Mouse (Mus musculus) Patski (cell line): ENCODE results near the gene Cdh4. TPM values are rescaled to one million over a fixed set of nuclear protein-coding genes. Genes with fewer than 3 reads are reported as not detected.

Source experiments
- ATAC-seq: fragments of 100-300 bp; one replicate; pipeline ENCODE4 v1.8.0; 2021
- CTCF ChIA-PET: fragments of 350-600 bp; sonication (Branson Sonifier 250); formaldehyde crosslinking; loops from one replicate; lab custom pipeline; 2022; ENCODE audit warnings: inconsistent platforms; lab: Charles Lee
- POLR2A ChIA-PET: fragments of 350-600 bp; sonication (Branson Sonifier 250); formaldehyde crosslinking; loops from one replicate; lab custom pipeline; 2022; ENCODE audit warnings: antibody characterized with exemption, inconsistent platforms; lab: Charles Lee
- DNase-seq: peaks from one replicate; pipeline ENCODE4 v3.0.0-alpha.2; 2011; ENCODE audit warnings: low read depth, low spot score
- H3K27me3 ChIP-seq: fragments of 371-371 bp; one replicate; pipeline ENCODE4 v1.5.1; 2021
- CTCF ChIP-seq: fragments of 100-300 bp; IDR thresholded peaks from one replicate; pipeline ENCODE4 v1.5.1; 2021
- in situ Hi-C: fragments of 300-500 bp; cut with MboI; formaldehyde crosslinking; loops from 3 replicates; pipeline ENCODE4 v1.11.1; 2018; ENCODE audit warnings: low pct_unique_long_range_greater_than_20kb, mixed read lengths
- polyA plus RNA-seq: library from polyadenylated mRNA; unstranded; gene quantifications from one replicate; pipeline ENCODE4 v1.2.3, GENCODE M21; 2021

Gene Cdh4
- polyA plus RNA-seq, 1 experiment from 2014 or later: not detected

GRCm38 (mm10) chr2:179790684-179791083 is 348.5 kb downstream of the Cdh4 start:
- POLR2A ChIA-PET: no interaction called here
- CTCF ChIA-PET: interaction anchor here (2.0 kb wide), 1 partner anchor 14 kb away, joined by 5 read pairs; no protein-coding TSS in a partner anchor
- in situ Hi-C loops: no loop called here
- no peaks in the 10 kb centered on the region for H3K27me3 ChIP-seq
- no peak for DNase-seq
- no peak for ATAC-seq
- TF ChIP-seq CTCF: no peak

GRCm38 (mm10) chr2:179792426-179793133 is 350.3 kb downstream of the Cdh4 start:
- DNase-seq (peak; percentile 27), ATAC-seq (peak; percentile 92)
- ChIA-PET CTCF (interaction anchor here (1.6 kb wide), 1 partner anchor 71 kb away, joined by 4 read pairs; no protein-coding TSS in a partner anchor), POLR2A (interaction anchor here (0.8 kb wide), 1 partner anchor 357 kb away, joined by 3 read pairs; no protein-coding TSS in a partner anchor)
- in situ Hi-C loops: no loop called here
- TF ChIP-seq CTCF: no peak
- H3K27me3 ChIP-seq: no peaks in the 10 kb centered on the region

GRCm38 (mm10) chr2:179794354-179794753 is 352.1 kb downstream of the Cdh4 start:
- POLR2A ChIA-PET: no interaction called here
- DNase-seq (no peak), ATAC-seq (no peak)
- in situ Hi-C loops: no loop called here
- H3K27me3 ChIP-seq: no peaks in the 10 kb centered on the region
- TF ChIP-seq CTCF: no peak
- CTCF ChIA-PET: no interaction called here

- H3K27me3 ChIP-seq: no peaks in the 10 kb centered on the region
- POLR2A ChIA-PET: no interaction called here
- ATAC-seq (no peak), DNase-seq (no peak)
- CTCF ChIA-PET: interaction anchor here (1.1 kb wide), 1 partner anchor 14 kb away, joined by 3 read pairs; no protein-coding TSS in a partner anchor
- TF ChIP-seq CTCF: no peak
- in situ Hi-C loops: no loop called here
These were observed 353.2 kb downstream of the Cdh4 start for GRCm38 (mm10) chr2:179795452-179795851.

GRCm38 (mm10) chr2:179799906-179800532 is 357.8 kb downstream of the Cdh4 start:
- no peaks in the 10 kb centered on the region for H3K27me3 ChIP-seq
- ChIA-PET POLR2A (no interaction called here), CTCF (no interaction called here)
- ATAC-seq (no peak), DNase-seq (no peak)
- no peak for TF ChIP-seq CTCF
- in situ Hi-C loops: no loop called here

GRCm38 (mm10) chr2:179801042-179801441 is 358.8 kb downstream of the Cdh4 start:
- no peaks in the 10 kb centered on the region for H3K27me3 ChIP-seq
- ChIA-PET CTCF (no interaction called here), POLR2A (no interaction called here)
- ATAC-seq (no peak), DNase-seq (no peak)
- in situ Hi-C loops: no loop called here
- TF ChIP-seq CTCF: no peak

GRCm38 (mm10) chr2:179802411-179802810 is 360.2 kb downstream of the Cdh4 start:
- H3K27me3 ChIP-seq: no peaks in the 10 kb centered on the region
- no peak for TF ChIP-seq CTCF
- CTCF ChIA-PET: interaction anchor here (0.6 kb wide), 1 partner anchor 26 kb away, joined by 3 read pairs; no protein-coding TSS in a partner anchor
- POLR2A ChIA-PET: no interaction called here
- DNase-seq: no peak
- ATAC-seq: no peak
- in situ Hi-C loops: no loop called here

GRCm38 (mm10) chr2:179811086-179811485 is 368.9 kb downstream of the Cdh4 start:
- DNase-seq: no peak
- POLR2A ChIA-PET: no interaction called here
- no peaks in the 10 kb centered on the region for H3K27me3 ChIP-seq
- CTCF ChIA-PET: no interaction called here
- in situ Hi-C loops: no loop called here
- no peak for ATAC-seq
- TF ChIP-seq CTCF: no peak

GRCm38 (mm10) chr2:179813035-179813827 is 371.0 kb downstream of the Cdh4 start:
- CTCF ChIA-PET: interaction anchor here (0.6 kb wide), 1 partner anchor 9 kb away, joined by 3 read pairs; no protein-coding TSS in a partner anchor

GRCm38 (mm10) chr2:179824776-179825326 is 382.6 kb downstream of the Cdh4 start:
- ChIA-PET POLR2A (no interaction called here), CTCF (no interaction called here)
- in situ Hi-C loops: no loop called here
- no peak for TF ChIP-seq CTCF
- DNase-seq (no peak), ATAC-seq (no peak)
- H3K27me3 ChIP-seq: no peaks in the 10 kb centered on the region

More at GRCm38 (mm10) chr2:179813035-179813827, 371.0 kb downstream of the Cdh4 start:
- no peaks in the 10 kb centered on the region for H3K27me3 ChIP-seq
- in situ Hi-C loops: no loop called here
- DNase-seq (no peak), ATAC-seq (no peak)
- no peak for TF ChIP-seq CTCF
- POLR2A ChIA-PET: no interaction called here
